Mouse (Mus musculus) MEL (cell line): ENCODE results near the gene Fbn1. TPM values are rescaled to one million over a fixed set of nuclear protein-coding genes. Genes with fewer than 3 reads are reported as not detected.

ENCODE experiments used
- DNase-seq: peaks from one replicate; pipeline ENCODE4 v3.0.0; 2011; ENCODE audit warnings: low read depth, low spot score
- H3K27ac ChIP-seq: 2 replicates; pipeline ENCODE4 v1.5.1; 2012; ENCODE audit warnings: low read depth, mild to moderate bottlenecking, control low read depth, low read length, moderate library complexity; ENCODE audit not compliant: control insufficient read depth
- H3K27me3 ChIP-seq, 2 experiments: fragments of 150-350 bp in 1 of 2; sonication (generic) in 1 of 2; 2 replicates each; pipeline ENCODE4 v1.6.1; 2012; ENCODE audit warnings: low read length in 2 of 2, mild to moderate bottlenecking in 2 of 2, improper control_type of control experiment in 1 of 2, moderate library complexity in 1 of 2; ENCODE audit not compliant: insufficient read depth in 2 of 2, control insufficient read depth in 1 of 2
- H3K36me3 ChIP-seq, 2 experiments: 2 replicates each; pipeline ENCODE4 v1.6.1; 2012 to 2014; ENCODE audit warnings: low read length in 2 of 2, improper control_type of control experiment in 1 of 2, inconsistent platforms in 1 of 2, mild to moderate bottlenecking in 1 of 2; ENCODE audit not compliant: insufficient read depth in 2 of 2, control insufficient read depth in 1 of 2
- H3K4me1 ChIP-seq, 2 experiments: fragments of 150-350 bp in 1 of 2; sonication (generic) in 1 of 2; 2 replicates each; pipeline ENCODE4 v1.6.1; 2012; ENCODE audit warnings: low read length in 2 of 2, improper control_type of control experiment in 1 of 2, mild to moderate bottlenecking in 1 of 2; ENCODE audit not compliant: insufficient read depth in 2 of 2, control insufficient read depth in 1 of 2
- H3K4me3 ChIP-seq, 2 experiments: fragments of 150-350 bp in 1 of 2; sonication (generic) in 1 of 2; 2 replicates each; pipeline ENCODE4 v1.5.1; 2012; ENCODE audit warnings: low read depth in 2 of 2, low read length in 2 of 2, mild to moderate bottlenecking in 2 of 2, moderate library complexity in 2 of 2, control low read depth in 1 of 2, improper control_type of control experiment in 1 of 2; ENCODE audit not compliant: control insufficient read depth in 1 of 2, insufficient read depth in 1 of 2
- H3K79me2 ChIP-seq: 2 replicates; pipeline ENCODE4 v1.6.1; 2012; ENCODE audit warnings: mild to moderate bottlenecking, low read length, moderate library complexity; ENCODE audit not compliant: control insufficient read depth, poor library complexity, insufficient read depth
- H3K9ac ChIP-seq: 2 replicates; pipeline ENCODE4 v1.6.1; 2012; ENCODE audit warnings: low read depth, mild to moderate bottlenecking, control low read depth, low read length, moderate library complexity; ENCODE audit not compliant: control insufficient read depth, poor library complexity, severe bottlenecking
- H3K9me3 ChIP-seq: fragments of 150-350 bp; sonication (generic); replicated peaks from 2 replicates; pipeline ENCODE4 v1.6.1; 2012; ENCODE audit warnings: mild to moderate bottlenecking, low read length, improper control_type of control experiment, moderate library complexity; ENCODE audit not compliant: insufficient read depth
- BHLHE40 ChIP-seq: IDR thresholded peaks from 2 replicates; pipeline ENCODE4 v1.6.1; 2012; ENCODE audit warnings: low read depth, mild to moderate bottlenecking, inconsistent platforms, low read length, improper control_type of control experiment, borderline replicate concordance
- CHD1 ChIP-seq: IDR thresholded peaks from 2 replicates; pipeline ENCODE4 v1.6.1; 2012; ENCODE audit warnings: low read depth, mild to moderate bottlenecking, inconsistent platforms, low read length, improper control_type of control experiment
- JUND ChIP-seq: IDR thresholded peaks from 2 replicates; pipeline ENCODE4 v1.6.1; 2011; ENCODE audit warnings: low read depth, mild to moderate bottlenecking, improper control_type of control experiment, low read length
- KAT2A ChIP-seq: conservative IDR thresholded peaks from 2 replicates; pipeline ENCODE4 v1.6.1; 2012; ENCODE audit warnings: low read depth, low read length, improper control_type of control experiment, inconsistent platforms
- MAFK ChIP-seq: IDR thresholded peaks from 2 replicates; pipeline ENCODE4 v1.6.1; 2011; ENCODE audit warnings: low read depth, mild to moderate bottlenecking, low read length, improper control_type of control experiment, borderline replicate concordance
- MAX ChIP-seq: IDR thresholded peaks from 2 replicates; pipeline ENCODE4 v1.6.1; 2011; ENCODE audit warnings: low read length, improper control_type of control experiment
- MEF2A ChIP-seq: IDR thresholded peaks from 2 replicates; pipeline ENCODE4 v1.6.1; 2014; ENCODE audit warnings: low read depth, mild to moderate bottlenecking, inconsistent platforms, low read length, improper control_type of control experiment; ENCODE audit not compliant: poor library complexity, insufficient replicate concordance, severe bottlenecking; ENCODE audit errors: extremely low read depth
- POLR2AphosphoS5 ChIP-seq: IDR thresholded peaks from 2 replicates; pipeline ENCODE4 v1.6.1; 2012; ENCODE audit warnings: low read depth, borderline replicate concordance, mild to moderate bottlenecking, inconsistent platforms, low read length, moderate library complexity, mixed read lengths
- RAD21 ChIP-seq: IDR thresholded peaks from 2 replicates; pipeline ENCODE4 v1.6.1; 2011; ENCODE audit warnings: mild to moderate bottlenecking, low read depth, low read length, improper control_type of control experiment
- SIN3A ChIP-seq: IDR thresholded peaks from 2 replicates; pipeline ENCODE4 v1.6.1; 2012; ENCODE audit warnings: low read length, improper control_type of control experiment, inconsistent platforms
- SMC3 ChIP-seq: IDR thresholded peaks from 2 replicates; pipeline ENCODE4 v1.6.1; 2011; ENCODE audit warnings: low read depth, low read length, improper control_type of control experiment
- UBTF ChIP-seq: IDR thresholded peaks from 2 replicates; pipeline ENCODE4 v1.6.1; 2012; ENCODE audit warnings: low read depth, mild to moderate bottlenecking, inconsistent platforms, low read length, improper control_type of control experiment, moderate library complexity, borderline replicate concordance; ENCODE audit not compliant: insufficient read depth
- USF1 ChIP-seq: IDR thresholded peaks from 2 replicates; pipeline ENCODE4 v1.6.1; 2014; ENCODE audit warnings: low read depth, mild to moderate bottlenecking, inconsistent platforms, low read length, improper control_type of control experiment, moderate library complexity
- ZKSCAN1 ChIP-seq: IDR thresholded peaks from 2 replicates; pipeline ENCODE4 v1.6.1; 2012; ENCODE audit warnings: low read depth, mild to moderate bottlenecking, inconsistent platforms, low read length, improper control_type of control experiment, moderate library complexity
- ZMIZ1 ChIP-seq: IDR thresholded peaks from 2 replicates; pipeline ENCODE4 v1.6.1; 2012; ENCODE audit warnings: low read depth, mild to moderate bottlenecking, inconsistent platforms, low read length, improper control_type of control experiment, moderate library complexity
- ZNF384 ChIP-seq: IDR thresholded peaks from 2 replicates; pipeline ENCODE4 v1.6.1; 2012; ENCODE audit warnings: low read depth, mild to moderate bottlenecking, inconsistent platforms, low read length, improper control_type of control experiment
- polyA plus RNA-seq, 2 experiments: library from polyadenylated mRNA; stranded (reverse) in 1 of 2; unstranded in 1 of 2; fragments of >175 nt in 1 of 2; fragments of >200 nt in 1 of 2; gene quantifications; 2 replicates each; pipeline versions ENCODE4 v1.2.1 to v1.2.4; 2012; ENCODE audit warnings: low replicate concordance in 2 of 2, low read depth in 1 of 2; ENCODE audit not compliant: insufficient read length in 2 of 2, insufficient read depth in 1 of 2, missing spikeins in 1 of 2
- total RNA-seq: library from RNA; depleted of rRNA; stranded (reverse); fragments of 300-350 nt; gene quantifications from 2 replicates; pipeline ENCODE4 v1.2.3, GENCODE M21; 2012

Fbn1 gene
- total and polyA plus RNA-seq, 3 experiments, result 0.01 TPM; not detected in 2

DNA sequence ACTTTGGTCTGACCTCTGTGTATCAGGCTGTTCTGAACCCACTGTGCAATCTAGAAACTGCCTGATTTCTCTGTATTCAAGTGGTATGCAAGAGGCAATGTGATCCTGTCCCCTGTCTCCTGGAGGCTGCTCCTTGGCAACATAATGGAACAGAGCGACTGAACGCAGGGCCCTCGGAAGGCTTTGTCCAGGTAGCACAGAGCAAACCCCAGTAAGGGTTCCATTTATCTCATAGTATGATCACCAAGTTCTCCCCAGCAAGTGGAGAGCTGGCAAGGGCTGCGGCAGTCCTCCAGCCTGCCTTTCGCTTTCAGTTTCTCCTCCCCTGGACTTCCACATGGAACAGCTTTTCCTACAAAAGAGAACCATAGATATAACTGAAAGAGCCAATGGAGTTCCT lies 588 bp upstream of the Fbn1 start:
- Histone ChIP-seq H3K27ac (no peak overlapping the region), H3K27me3 (peaks cover 0 to 1% of the 10 kb centered on the region in 2 experiments), H3K4me1 (no peaks in the 10 kb centered on the region), H3K9ac (no peak overlapping the region), H3K4me3 (no peak overlapping the region), H3K9me3 (no peaks in the 10 kb centered on the region), H3K36me3 (no peaks in the 10 kb centered on the region), H3K79me2 (no peaks in the 10 kb centered on the region)
- no peak for DNase-seq
- TF ChIP-seq MAFK (no peak), ZNF384 (no peak), SMC3 (no peak), UBTF (no peak), SIN3A (no peak), POLR2AphosphoS5 (no peak)

DNA sequence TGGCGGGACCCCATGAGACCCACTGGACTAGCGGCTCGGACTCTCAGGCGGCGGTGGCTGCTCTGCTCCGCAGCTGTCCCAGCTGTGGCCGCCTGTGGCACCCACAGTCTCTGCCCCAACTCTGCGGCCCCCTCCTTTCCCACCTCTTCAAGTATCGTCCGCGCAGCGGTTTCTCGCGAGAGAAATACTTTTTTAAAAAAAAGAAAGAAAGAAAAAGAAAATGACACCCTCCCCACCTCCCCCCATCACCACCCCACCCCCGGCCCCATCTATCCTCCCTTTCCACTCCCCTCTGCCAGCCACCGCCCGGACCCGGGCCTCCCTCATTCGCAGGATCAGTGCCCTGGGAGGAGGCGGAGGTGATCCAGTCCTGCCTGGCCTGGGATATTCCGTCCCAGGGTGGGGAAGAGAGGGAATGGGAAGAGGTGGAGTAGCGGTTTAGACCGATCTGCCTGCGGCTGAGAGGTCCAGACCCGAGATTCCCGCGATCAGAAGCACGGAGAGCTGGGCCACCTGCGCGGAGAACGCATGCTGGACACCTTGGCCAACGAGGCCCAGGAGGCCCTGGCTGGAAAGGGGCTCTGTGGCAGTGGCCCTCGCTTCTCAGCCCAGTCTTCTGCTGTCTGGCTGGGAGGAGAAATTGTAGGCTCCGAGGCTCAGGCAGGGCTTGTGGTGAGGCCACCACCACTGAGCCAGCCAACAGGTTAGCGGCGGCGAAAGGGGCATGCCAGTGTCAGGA lies 1.3 kb downstream of the Fbn1 start:
- Histone ChIP-seq H3K79me2 (no peaks in the 10 kb centered on the region), H3K4me3 (no peak overlapping the region), H3K4me1 (no peaks in the 10 kb centered on the region), H3K9me3 (no peaks in the 10 kb centered on the region), H3K27ac (no peak overlapping the region), H3K27me3 (peaks cover 0 to 1% of the 10 kb centered on the region in 2 experiments; a peak in 2 of 4 replicates), H3K9ac (no peak overlapping the region), H3K36me3 (no peaks in the 10 kb centered on the region)
- no peak for TF ChIP-seq CHD1
- TF ChIP-seq ZKSCAN1, result no peak
- no peak for TF ChIP-seq SMC3
- no peak for TF ChIP-seq RAD21
- no peak for TF ChIP-seq BHLHE40
- no peak for TF ChIP-seq MAX
- TF ChIP-seq USF1, result no peak
- TF ChIP-seq ZMIZ1, result no peak
- no peak for TF ChIP-seq KAT2A
- no peak for TF ChIP-seq MEF2A
- TF ChIP-seq JUND, result no peak
- no peak for DNase-seq
